Mouse (Mus musculus) kidney, adult 18-20 months (tissue): Measurements from ENCODE around the gene Zan.

Source experiments
- DNase-seq: peaks from one replicate; pipeline ENCODE4 v3.0.0; 2021

Gene Zan

DNA sequence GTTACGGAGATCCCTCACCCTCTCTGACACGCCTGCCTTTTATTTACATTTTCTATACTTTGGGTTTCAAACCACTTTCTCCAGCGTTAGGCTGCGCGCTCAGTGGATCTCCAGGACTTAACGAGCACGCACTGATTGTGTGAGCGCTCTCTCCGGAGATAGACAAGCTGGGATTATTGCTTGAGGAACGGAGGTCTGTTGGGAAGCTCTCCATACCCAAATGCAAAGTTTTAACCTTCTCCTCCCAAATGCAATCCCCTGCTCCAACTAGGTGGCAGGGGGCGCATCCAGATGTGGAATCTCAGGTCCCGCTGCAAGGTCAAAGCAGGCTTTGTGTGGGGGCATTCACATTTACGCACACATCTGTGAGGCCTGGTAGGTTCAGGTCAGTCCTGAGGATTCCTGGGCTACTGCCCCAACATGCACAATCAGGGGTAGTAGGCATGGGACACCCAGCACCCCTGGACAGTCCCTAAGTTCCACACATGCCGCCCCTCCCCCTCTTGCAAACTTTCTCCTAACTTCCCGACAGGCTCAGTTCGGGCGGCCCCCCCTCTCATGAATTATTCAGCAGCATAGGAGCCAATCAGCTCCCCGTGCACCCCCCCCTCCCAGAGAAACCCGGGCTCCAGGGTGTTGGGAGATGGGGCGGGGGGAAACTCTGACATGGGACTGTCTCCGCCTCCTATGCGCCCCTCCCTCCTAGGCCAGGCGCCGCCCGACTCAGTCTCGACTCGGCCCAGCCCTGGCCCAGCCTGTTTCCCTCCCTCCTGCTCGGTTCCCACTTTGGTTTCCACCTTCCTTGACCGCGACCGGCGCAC is 127.3 kb downstream of the Zan start, which contains the start of gene Ephb4:
TSS of gene Ephb4 (plus strand) at position 726 of the 821 bp plus-strand sequence.
- peak; percentile 94 for DNase-seq

DNA sequence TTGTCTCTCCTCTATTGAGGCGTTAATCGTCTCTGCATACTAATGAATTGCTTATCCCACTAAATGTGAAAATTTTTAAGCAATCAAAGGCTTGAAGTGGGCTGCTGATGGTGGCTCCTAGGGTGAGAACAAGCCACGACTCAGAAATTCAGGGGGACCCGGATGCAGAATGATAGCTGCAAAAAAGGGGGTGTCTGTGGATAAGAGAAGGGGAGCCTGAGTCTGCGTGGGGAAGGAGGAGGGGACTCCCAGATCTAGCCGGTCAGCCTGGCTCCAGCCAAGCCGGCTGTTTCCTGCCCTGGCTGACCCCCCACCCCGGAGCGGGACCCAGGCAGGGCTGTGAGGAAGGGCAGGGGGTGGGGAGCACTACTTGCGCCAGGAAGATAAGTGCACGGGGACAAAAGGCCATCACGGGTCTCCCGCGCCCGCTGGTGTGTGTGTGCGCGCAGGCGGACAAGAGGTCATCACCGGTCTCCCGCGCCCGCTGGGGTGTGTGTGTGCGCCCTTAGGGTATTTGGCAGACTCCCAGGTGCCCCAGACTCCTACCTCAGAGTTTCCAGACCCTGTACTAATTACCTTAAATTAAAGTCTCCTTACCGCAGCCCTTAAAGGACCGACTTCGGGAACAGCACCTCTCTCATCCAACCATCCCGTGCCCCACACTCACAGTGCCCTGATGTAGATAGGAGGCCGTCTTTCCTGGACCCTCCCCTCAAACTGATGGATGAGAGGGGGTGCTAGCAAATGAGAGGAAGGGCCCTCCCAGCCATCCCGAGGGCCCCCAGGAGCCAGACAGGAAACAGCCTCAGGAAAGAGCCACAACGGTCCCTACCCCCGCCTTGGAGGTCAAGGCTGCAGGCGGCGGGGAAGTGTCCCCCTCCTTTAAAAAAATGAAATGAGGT is 128.1 kb downstream of the Zan start:
- peak; percentile 85 for DNase-seq

DNA sequence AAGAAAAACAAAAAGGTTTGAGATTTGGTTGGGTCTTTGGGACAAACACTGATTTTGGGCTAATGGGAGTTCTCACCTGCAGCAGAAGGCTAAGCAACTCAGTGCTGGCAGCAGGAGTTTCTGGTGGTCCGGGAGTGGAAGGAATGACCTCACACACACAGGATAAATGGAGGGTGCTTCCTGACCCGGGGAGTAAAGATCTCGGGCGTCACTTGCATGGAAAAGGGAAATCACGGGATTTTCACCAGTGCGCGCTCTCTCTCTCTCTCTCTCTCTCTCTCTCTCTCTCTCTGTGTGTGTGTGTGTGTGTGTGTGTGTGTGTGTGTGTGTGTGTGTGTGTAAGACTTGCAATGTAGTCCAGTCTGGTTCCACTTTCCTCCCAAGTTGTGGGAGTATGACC is 129.0 kb downstream of the Zan start:
- peak; percentile 45 for DNase-seq

DNA sequence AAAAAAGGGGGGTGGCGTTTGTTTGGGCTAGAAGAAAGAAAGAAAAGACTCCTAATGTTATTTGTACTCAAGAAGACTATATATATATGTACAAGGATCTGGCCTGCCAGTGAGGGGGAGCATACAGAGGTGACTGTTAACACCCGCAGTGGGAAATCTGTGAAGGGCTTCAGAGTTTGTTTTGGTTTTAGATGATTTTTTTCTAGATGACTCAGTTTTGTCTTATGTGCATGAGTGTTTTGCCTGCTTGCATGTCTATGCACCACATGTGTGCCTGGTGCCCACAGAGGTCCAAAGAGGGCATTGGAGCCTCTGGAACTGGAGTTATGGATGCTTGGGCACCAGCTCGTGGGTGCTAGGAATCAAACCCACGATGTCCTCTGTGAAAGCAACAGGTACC is 129.9 kb downstream of the Zan start:
- DNase-seq: no peak

DNA sequence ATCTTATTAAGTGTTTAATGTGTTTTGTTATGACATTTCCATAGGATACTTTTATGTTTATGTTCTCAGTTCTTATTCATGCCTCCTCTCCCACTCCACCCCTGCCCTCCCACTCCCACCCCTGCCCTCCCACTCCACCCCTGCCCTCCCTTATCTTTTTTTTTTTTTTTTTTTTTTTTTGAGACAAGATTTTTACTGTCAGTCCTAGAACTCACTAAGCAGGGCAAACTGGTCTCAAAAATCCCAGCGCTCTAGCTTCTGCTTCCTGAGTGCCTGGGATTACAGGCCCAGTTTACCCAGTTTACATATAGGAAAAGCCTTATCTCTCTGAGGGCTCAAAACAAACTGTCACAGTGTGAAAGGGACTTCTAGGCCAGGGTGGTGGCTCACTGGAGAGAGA is 130.5 kb downstream of the Zan start:
- no peak for DNase-seq

DNA sequence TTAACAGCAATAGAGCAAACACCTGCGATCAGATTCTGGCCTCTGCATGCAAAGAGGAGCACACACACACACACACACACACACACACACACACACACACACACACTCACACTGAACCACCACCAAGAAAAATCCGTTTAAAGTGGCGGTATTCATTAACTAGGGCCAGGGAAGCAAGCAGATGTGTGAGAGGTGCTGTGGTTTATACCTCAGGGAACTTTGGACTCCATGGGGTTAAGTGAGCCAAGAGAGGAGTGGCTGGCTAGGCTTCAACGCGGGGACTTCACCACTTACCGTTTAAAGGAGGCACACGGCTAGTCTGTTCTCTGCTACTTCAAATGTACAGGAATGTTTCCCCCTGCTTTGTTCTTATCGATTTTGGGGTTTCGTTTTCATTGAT is 131.0 kb downstream of the Zan start:
- DNase-seq: peak; percentile 75

DNA sequence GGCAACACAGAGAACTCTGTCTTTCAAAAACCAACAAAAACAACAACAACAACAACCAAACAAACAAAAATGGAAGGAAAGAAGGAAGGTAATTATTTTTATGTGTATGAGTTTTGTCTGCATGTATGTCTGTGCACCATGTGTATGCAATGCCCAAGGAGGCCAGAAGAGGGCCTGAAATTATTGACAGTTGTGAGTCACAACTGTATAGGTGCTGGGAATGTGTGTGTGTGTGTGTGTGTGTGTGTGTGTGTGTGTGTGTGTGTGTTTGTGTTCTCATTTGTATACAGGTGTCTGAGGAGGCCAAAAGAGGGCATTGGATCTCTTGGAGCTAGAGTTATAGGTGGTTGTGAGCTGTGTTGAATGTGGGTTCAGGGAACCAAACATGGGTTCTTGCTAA is 133.0 kb downstream of the Zan start:
- DNase-seq: no peak

DNA sequence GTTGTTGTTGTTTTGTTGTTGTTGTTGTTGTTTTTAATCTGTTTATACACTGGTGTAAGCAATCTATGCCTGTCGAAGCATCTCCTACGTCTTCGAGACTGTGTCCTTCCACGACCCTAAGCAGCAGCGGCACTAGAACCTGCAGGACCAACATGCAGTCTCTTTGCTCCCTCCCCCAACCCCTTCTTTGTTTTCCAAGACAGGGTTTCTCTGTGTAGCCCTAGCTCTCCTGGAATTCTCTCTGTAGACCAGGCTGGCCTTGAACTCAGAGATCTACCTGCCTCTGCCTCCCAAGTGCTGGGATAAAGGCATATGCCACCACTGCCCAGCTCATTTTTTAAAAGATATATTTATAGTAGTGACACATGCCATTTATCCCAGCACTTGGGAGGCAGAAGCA is 133.5 kb downstream of the Zan start:
- DNase-seq: no peak

DNA sequence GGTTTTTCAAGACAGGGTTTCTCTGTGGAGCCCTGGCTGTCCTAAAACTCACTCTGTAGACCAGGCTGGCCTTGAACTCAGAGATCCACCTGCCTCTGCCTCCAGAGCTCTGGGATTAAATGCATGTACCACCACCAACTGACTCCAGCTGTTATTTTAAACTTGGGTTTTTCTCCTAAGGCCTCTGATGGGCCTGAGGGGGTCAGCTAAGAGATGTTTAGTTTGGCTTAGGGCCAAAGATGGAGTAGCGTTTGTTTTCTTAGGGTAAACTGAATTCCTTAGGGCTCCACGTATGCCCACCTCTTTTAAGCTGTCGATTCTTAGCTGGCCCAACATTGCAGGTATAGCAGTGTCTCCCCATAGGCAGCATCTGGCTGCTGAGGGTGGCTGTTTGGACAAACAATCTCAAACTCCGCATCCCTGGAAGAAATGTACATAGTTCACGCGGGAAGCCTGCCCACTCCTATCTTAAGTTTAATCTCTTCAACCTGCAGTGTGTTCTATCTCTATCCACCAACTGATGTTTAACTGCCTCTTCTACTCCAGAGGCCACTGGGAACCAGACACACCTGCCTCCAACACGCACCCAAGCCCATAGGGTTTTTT is 134.4 kb downstream of the Zan start:
- no peak for DNase-seq

DNA sequence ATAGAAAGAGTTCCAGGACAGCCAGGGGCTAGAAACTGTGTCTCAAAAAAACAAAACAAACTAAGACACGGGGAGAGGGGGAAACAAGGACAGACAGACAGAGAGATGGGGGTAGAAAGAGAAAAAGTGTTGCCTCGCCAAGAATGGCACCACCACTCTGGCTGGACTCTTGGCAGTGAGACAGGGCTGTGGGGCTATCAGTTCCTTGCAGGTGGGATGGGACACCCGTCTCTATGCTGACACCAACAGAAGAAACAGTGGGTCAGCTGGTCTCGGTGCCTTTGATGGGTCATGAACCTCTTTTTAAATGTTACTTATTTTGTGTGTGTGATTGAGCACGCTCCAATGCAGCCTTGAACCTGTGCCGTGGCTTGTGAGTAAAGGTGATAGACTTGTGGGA is 136.6 kb downstream of the Zan start:
- no peak for DNase-seq

DNA sequence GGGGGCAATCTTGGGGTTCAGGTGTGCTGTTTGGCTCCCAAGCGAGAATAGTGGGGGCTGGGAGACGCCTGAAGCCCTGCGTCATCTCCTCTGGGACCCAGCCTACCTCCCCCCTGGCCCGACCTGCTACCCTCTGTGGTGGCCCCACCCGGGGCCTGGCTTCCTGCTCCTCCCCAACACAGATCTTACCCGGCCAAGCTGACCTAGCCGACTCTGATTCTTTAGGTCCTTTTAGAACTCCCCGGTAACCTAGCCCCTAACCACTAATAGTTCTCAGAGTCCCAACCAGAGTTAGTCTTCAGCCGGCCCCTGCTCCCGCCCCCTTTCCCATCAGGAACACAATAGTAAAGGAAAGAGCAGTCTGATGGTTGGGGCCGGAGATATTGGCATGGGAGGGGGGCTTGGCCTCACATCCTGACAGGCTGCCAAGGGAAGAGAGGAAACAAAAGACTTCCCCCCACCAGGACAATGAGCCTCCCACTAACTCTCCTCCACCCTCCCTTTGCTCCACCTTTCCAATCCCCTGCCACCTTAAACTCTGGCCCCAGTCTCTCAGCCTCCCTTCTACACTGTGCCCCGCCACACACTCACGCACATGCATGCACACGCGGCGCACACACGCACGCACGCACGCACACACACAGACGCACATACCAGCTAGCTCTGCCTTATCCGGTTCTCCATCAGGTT is 137.4 kb downstream of the Zan start:
- DNase-seq: peak; percentile 68

DNA sequence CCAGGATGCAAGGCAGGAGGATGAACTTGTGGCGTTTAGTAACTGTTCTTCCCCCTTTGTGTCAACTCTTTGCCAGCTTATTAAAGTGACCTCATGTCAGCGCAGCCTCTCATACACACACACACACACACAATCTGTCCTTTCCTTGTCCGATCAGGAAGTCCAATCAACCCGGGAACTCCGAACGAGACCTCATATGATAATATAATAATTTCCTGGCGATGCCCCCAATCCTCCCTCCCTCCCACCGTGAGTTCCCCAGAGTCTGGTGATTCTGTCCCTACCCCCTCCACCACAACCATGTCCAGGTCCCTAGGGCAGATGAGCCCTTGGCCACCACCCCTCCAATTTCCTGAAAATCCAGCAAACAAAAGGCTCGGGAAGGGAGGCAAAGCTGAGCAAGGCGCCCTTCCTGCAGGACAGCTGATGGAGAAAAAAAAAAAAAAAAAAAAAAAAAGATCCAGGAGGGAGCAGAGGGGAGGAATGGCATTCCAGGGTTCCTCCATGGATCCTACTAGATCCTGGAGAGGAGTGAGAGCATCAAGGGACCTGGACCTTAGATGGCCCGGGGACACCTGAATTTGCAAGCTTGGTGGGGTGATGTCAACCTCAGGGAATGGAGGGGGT is 138.1 kb downstream of the Zan start:
- DNase-seq: no peak

DNA sequence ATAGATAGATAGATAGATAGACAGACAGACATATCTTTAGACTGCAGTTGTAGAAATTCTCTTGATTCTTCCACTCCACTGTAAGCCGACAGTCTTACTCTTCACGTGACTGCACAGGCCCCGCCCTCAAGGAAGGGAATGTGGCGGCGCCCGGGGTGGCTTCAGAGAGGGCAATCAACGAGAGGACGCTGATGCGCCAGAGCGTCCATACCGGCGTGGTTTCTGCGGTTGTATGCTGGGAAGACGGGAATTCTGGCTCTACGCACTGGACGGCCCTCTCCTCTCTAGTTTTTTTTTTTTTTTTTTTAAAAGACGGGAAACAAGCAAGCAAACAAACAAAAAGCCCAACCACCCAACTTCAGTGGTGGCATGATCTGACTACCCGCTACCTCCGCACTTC is 138.6 kb downstream of the Zan start:
- DNase-seq: peak; percentile 92

DNA sequence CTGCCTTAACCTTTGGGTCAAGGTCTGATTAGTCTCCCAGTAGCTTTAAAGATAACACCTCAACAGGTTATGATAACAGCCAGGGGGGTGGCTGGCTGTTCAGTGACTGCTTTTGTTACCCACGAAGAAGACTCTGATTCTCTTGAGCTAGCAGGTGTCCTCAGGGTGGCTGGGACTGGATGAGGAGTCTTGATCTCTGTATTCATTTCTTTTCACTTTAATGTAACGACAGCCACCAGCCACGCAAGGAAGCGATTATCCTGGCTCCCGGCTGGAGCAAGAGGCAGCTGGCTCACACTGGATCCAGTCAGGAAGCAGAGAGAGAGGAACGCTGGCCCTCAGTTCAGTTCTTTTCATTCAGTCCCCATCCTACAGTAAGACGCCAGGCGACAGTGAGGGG is 139.7 kb downstream of the Zan start:
- peak; percentile 27 for DNase-seq

DNA sequence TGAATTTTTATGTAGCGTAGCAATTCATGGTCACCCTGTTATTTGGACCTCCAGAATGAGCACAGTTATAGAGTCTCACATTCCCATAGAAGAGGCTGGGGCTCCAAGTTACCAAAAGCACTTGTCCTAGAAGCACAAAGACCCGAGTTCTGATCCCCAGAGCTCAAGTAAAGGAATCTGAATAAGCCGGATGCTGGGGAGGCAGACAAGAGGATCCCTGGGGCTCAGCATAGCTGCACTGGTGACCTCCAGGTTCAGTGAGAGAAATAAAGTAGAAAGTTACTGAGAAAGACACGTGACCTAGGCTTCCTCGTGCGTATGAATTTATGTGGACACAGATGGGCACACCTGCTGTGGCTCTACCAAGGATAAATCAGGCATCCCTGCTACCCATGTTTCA is 141.8 kb downstream of the Zan start:
- DNase-seq: no peak

DNA sequence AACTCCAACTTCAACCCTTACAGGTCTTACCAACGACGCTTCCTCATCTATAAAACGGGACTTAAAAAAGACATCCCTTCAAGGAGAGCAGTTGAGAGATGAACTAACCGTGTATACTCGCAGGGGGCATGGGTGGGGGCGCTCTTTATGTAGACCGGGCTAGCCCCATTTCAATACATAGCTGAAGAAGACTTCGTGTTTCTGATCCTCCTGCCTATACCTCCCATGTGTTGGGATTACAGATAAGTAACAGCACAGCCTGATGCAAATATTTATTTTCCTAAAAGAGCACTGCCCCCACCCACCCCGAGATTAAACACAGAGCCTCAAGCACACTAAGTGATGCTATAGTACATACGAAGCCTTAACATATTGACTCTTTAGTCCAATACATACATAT is 142.5 kb downstream of the Zan start:
- DNase-seq: no peak

DNA sequence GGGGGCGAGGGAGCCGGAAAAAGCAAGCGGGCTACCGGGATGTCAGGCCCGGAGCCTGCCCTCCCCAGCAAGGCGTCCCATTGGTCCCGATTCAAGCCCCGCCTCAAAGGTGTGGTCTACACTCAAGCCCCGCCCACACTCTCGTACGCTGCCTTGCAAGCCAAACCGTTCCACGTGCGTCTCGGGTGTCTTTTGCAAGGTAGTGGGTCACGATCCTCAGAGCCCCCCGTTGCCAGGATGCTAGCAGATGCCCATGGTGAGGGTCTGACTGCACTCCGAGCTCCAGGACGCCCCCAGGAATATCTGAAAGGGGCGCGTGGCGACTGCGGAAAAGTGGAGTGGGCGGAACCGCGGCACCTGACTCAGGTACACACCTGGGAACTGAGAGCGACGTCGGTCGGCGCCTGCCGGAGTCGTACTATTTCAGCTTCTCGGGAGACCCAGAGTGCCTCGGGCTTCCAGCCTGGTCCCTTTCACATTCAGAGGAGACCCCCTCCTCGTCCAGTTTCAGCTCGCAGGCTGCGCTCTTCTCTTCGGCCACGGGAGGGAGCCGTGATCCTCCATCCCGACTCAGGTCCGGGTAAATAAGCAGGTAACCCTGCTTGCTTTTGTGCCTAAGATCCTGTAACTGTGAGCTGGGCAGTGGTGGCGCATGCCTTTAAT is 143.2 kb downstream of the Zan start, which contains the start of gene Slc12a9:
TSS of gene Slc12a9 (minus strand) at position 86 of the 663 bp plus-strand sequence.
- DNase-seq: peak; percentile 99

DNA sequence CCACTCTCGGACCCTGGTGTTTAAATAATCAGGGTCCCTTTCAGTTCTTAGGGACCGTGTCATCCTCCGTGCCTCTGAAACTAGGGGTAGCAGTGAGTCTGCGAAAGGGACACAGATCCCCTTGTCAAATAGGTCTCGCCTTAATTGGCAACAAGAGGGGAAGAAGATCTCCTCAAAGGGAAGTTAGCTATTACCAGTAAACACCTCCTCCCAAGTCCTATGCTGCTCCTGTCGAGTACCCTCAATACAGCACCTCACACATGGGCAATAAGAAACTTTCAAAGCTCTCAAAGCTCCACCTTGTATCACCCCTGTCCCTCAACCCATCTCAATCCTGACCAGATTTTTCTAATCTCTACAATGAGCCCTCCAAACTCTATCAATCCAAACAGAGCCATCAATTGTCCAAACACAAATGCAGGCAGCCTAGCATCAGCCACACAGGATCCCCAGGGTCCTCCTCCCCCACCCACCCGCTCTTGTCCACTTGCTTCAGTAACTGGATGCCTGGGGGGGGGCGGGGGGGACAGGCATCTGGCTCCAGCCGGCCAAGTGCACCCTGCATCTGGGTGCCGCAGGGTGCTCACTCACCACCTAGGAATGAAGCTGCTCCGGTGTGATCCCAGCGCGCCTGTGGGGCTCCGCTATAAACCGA is 143.9 kb downstream of the Zan start:
- no peak for DNase-seq

DNA sequence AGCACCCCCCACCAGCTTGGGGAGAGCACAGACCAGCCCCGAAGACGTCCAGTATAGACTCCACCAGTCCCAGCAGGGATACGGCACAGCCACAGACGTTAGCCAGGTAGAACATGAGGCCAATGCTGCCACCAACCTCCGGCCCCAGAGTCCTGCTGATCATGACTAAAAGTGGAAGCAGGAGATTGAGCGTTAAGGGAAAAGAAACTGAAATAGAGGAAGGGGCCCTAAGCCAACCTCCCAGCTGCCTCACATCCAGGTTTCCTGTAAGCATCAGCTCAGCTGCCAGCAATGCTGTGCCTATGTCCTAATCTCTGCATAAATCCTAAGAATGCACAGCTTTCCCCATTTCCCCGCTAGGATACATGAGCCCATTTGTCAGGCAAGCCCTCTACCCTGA is 146.0 kb downstream of the Zan start:
- no peak for DNase-seq
